Mouse (Mus musculus) megakaryocyte, adult 5-6 weeks (primary cell): ENCODE results near the gene Col6a4. TPM values are rescaled to one million over a fixed set of nuclear protein-coding genes. Genes with fewer than 3 reads are reported as not detected.

Experiments used
- ATAC-seq: 2 replicates; pipeline ENCODE4 v1.8.0; 2016; ENCODE audit warnings: mild to moderate bottlenecking, inconsistent platforms; ENCODE audit not compliant: poor library complexity, severe bottlenecking
- total RNA-seq, 2 experiments: library from RNA; stranded (forward) in 1 of 2; stranded (reverse) in 1 of 2; fragments of 153-499, 151-499 nt in 1 of 2; fragments of 221-1000, 200-1000 nt in 1 of 2; gene quantifications; 2 replicates each; pipeline versions ENCODE4 v1.2.3 to v1.2.4; 2015 to 2017

Gene Col6a4
- total RNA-seq, 2 experiments from 2014 or later: not detected

DNA sequence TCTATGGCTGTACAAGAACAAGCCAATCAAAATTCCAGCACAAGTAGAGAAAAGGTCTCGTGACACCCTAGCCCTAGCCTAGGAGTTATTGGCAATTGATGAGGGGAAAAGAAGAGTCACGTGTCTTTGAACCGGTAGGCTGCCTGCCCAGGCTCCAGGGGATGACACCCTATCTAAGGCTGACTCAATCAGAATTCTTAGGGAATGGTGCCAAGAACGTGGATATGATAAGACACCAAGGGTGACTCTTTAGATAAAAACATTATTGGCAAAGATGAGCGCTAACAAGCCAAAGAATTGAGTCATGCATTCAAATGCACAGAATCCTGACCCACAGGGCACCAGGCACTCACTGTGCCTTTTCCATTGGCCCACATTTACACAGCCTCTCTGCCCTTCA, 125.7 kb downstream of the Col6a4 start:
- ATAC-seq: no peak

DNA sequence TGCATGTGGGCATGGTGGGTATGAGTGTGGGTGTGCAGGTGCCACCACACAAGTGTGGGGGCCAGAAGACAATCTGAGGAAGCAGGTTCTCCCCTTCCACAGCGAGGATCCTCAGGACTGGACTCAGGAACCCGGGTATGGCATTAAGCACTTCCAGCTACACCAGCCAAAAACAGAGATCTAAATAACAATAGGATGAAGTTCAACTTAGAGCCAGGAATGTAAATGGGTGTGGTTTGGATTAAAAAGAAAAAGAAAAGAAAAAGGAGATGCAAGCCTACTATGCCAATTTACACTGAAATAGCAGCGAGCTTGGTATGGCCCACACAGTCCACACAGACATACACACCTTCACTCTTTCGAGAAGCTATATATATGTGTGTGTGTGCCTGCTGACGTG, 128.6 kb downstream of the Col6a4 start:
- no peak for ATAC-seq

GRCm38 (mm10) chr9:105960533-105960932, 136.1 kb downstream of the Col6a4 start, which contains the start of gene Col6a5:
TSS of gene Col6a5 (minus strand) at chr9:105960643.
- no peak for ATAC-seq

DNA sequence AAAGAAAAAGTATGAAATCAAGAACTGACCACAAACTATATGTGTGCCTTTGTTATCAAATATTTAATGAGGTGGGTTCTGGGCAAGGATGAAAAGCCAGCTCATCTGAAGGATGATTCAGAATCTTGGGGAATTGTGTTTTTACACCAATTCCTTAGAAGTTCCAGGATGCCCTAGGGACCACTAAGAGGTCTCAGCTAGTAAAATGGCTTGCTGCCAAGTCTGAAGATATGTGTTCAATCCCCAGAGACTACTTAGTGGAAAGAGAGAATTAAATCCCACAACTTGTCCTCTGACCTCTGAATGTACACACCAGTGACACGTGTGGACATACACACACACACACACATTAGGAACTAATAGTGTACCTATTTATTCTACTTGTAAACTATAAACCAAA, 137.5 kb downstream of the Col6a4 start:
- ATAC-seq: no peak

DNA sequence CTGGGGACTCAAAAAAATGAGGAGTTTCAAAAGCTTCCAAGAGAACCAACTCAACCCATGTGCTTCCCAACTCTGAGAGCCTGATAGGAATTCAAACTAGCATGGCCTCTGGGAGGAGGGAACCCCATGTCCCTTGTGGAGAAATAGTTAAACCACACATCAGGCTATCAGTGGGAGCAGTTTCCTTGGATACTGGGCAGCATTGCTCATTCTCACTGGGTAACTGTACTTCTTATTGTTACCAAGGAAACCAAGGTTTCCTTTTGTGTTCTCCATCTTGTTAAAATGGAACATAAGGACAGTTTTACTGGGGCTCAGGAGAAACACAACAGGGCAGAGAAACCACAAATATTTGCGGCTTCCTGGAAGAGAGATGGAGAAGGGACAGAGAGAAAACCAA, 146.8 kb downstream of the Col6a4 start:
- ATAC-seq: no peak

DNA sequence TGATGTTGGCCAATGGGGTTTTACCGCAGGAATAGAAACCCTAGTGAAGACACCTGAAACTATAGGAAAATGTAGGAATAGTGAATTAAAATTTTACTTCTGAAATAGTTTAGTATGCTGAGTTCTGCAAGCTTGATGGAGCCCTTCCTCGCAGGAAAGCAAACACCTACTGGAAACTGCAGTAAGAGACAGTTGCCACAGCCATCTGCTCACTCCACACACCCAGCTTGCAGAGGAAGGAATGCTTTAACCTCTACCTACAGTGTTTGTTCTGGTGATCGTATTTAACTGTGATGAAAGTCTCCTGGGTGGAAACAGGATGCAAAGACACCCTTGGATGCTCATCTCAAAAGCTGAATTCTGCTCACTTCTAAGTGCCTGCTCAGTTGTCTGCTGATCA, 149.0 kb downstream of the Col6a4 start:
- no peak for ATAC-seq

Other genes starting within 250 kb of the Col6a4 start
- not detected in 2 replicates for gene Col6a5, start 136.1 kb downstream of the Col6a4 start, total RNA-seq (2015)
- not detected in 2 replicates for gene Col6a5, start 136.1 kb downstream of the Col6a4 start, total RNA-seq (2017)
- 0.11 and 0.89 TPM in 2 replicates for gene Glyctk, start 61.4 kb upstream of the Col6a4 start, total RNA-seq (2015)
- gene Glyctk, start 61.4 kb upstream of the Col6a4 start, total RNA-seq (2017): 0.88 and 1.8 TPM in 2 replicates
- 41.5 and 49.1 TPM in 2 replicates for gene Wdr82, start 74.1 kb upstream of the Col6a4 start, total RNA-seq (2015)
- 49.8 and 61.9 TPM in 2 replicates for gene Wdr82, start 74.1 kb upstream of the Col6a4 start, total RNA-seq (2017)
- 42.3 and 52.2 TPM in 2 replicates for gene Ppm1m, start 103.0 kb upstream of the Col6a4 start, total RNA-seq (2015)
- 46.4 and 49.6 TPM in 2 replicates for gene Ppm1m, start 103.0 kb upstream of the Col6a4 start, total RNA-seq (2017)
- 76.8 and 79.8 TPM in 2 replicates for gene Twf2, start 106.3 kb upstream of the Col6a4 start, total RNA-seq (2015)
- 109 and 110 TPM in 2 replicates for gene Twf2, start 106.3 kb upstream of the Col6a4 start, total RNA-seq (2017)
- gene Tlr9, start 125.8 kb upstream of the Col6a4 start, total RNA-seq (2015): 47.5 and 51.3 TPM in 2 replicates
- 7.4 and 10.9 TPM in 2 replicates for gene Tlr9, start 125.8 kb upstream of the Col6a4 start, total RNA-seq (2017)
- 84.6 and 91.1 TPM in 2 replicates for gene Alas1, start 151.9 kb upstream of the Col6a4 start, total RNA-seq (2015)
- 110 and 116 TPM in 2 replicates for gene Alas1, start 151.9 kb upstream of the Col6a4 start, total RNA-seq (2017)
- gene Poc1a, start 184.3 kb upstream of the Col6a4 start, total RNA-seq (2015): 26.7 and 37.1 TPM in 2 replicates
- gene Poc1a, start 184.3 kb upstream of the Col6a4 start, total RNA-seq (2017): 15.7 and 23.1 TPM in 2 replicates